Mouse (Mus musculus) lung, embryonic 15.5 days (tissue): ENCODE results near the gene Rrp9. TPM values are rescaled to one million over a fixed set of nuclear protein-coding genes. Genes with fewer than 3 reads are reported as not detected.
A peak's percentile ranks its signal among the peaks of the same experiment; 100 is the strongest.

ENCODE experiments used
- ATAC-seq: fragments of 200-750 bp; cut with Nextera tagmentation; 2 replicates; pipeline ENCODE4 v1.8.0; 2017; ENCODE audit warnings: moderate number of reproducible peaks, borderline replicate concordance; ENCODE audit not compliant: low FRiP score, low TSS enrichment; ENCODE audit errors: extremely low read depth
- H3K27ac ChIP-seq: fragments of 300-500 bp; sonication (generic); 2 replicates; pipeline ENCODE4 v1.5.1; 2015; ENCODE audit warnings: moderate library complexity, mild to moderate bottlenecking, inconsistent platforms
- H3K27me3 ChIP-seq: fragments of 300-500 bp; sonication (generic); 2 replicates; pipeline ENCODE4 v1.6.1; 2015; ENCODE audit warnings: inconsistent platforms
- H3K36me3 ChIP-seq: fragments of 300-500 bp; sonication (generic); 2 replicates; pipeline ENCODE4 v1.6.1; 2015; ENCODE audit warnings: inconsistent platforms
- H3K4me1 ChIP-seq: fragments of 300-500 bp; sonication (generic); 2 replicates; pipeline ENCODE4 v1.6.1; 2015; ENCODE audit warnings: inconsistent platforms
- H3K4me2 ChIP-seq: fragments of 300-500 bp; sonication (generic); 2 replicates; pipeline ENCODE4 v1.6.1; 2015; ENCODE audit warnings: inconsistent platforms, mild to moderate bottlenecking, moderate library complexity
- H3K4me3 ChIP-seq: fragments of 300-500 bp; sonication (generic); 2 replicates; pipeline ENCODE4 v1.5.1; 2015; ENCODE audit warnings: mild to moderate bottlenecking, inconsistent platforms
- H3K9ac ChIP-seq: fragments of 300-500 bp; sonication (generic); 2 replicates; pipeline ENCODE4 v1.6.1; 2015; ENCODE audit warnings: inconsistent platforms
- H3K9me3 ChIP-seq: fragments of 300-500 bp; sonication (generic); 2 replicates; pipeline ENCODE4 v1.6.1; 2016; ENCODE audit warnings: inconsistent platforms
- WGBS: fragments of 180-500 bp; shearing (Covaris S2); methylation state at CpG from one replicate; pipeline ENCODE4 v1.1.7; 2015; 5-methylcytosine and 5-hydroxymethylcytosine counted together
- polyA plus RNA-seq: library from polyadenylated mRNA; unstranded; fragments of >200 nt; fragmentation: Nextera tagmentation; extraction: Ambion mirVana; gene quantifications from 2 replicates; pipeline ENCODE4 v1.2.1, GENCODE M21; 2015

Gene Rrp9
- polyA plus RNA-seq, 1 experiment from 2014 or later, result 48.7 TPM

- no peak for ATAC-seq
- H3K27me3 ChIP-seq, result no peaks in the 10 kb centered on the region
- H3K4me2 ChIP-seq, result peak overlapping the region; percentile 27
- H3K36me3 ChIP-seq, result no peaks in the 10 kb centered on the region
- peaks cover 74% of the 10 kb centered on the region for H3K4me1 ChIP-seq
- H3K27ac ChIP-seq, result peak overlapping the region; percentile 37; the same call in 1 of the 2 replicates
- 0 out of 2 replicates have a peak overlapping the region, but pooled peaks have one; percentile 2 for H3K9ac ChIP-seq
- WGBS, result 5% methylated on average over 9 of the region's 9 CpGs
- H3K4me3 ChIP-seq, result no peak overlapping the region
- no peaks in the 10 kb centered on the region for H3K9me3 ChIP-seq
Measured at GRCm38 (mm10) chr9:106450661-106451060, 25.1 kb upstream of the Rrp9 start.

- ATAC-seq, result no peak
- H3K4me2 ChIP-seq, result no peak overlapping the region
- no peak overlapping the region for H3K9ac ChIP-seq
- WGBS, result 54% methylated on average over 11 of the region's 11 CpGs
- H3K36me3 ChIP-seq, result no peaks in the 10 kb centered on the region
- no peaks in the 10 kb centered on the region for H3K27me3 ChIP-seq
- peaks cover 78% of the 10 kb centered on the region for H3K4me1 ChIP-seq
- H3K9me3 ChIP-seq, result no peaks in the 10 kb centered on the region
- H3K27ac ChIP-seq, result no peak overlapping the region
- no peak overlapping the region for H3K4me3 ChIP-seq
Measured at GRCm38 (mm10) chr9:106451298-106451697, 24.5 kb upstream of the Rrp9 start.

- H3K9me3 ChIP-seq, result no peaks in the 10 kb centered on the region
- H3K4me3 ChIP-seq, result no peak overlapping the region
- no peak overlapping the region for H3K4me2 ChIP-seq
- WGBS, result 46% methylated on average over 2 of the region's 2 CpGs
- peaks cover 79% of the 10 kb centered on the region for H3K4me1 ChIP-seq
- H3K27ac ChIP-seq, result no peak overlapping the region
- no peak overlapping the region for H3K9ac ChIP-seq
- no peaks in the 10 kb centered on the region for H3K36me3 ChIP-seq
- no peak for ATAC-seq
- H3K27me3 ChIP-seq, result no peaks in the 10 kb centered on the region
Measured at GRCm38 (mm10) chr9:106451899-106452298, 23.9 kb upstream of the Rrp9 start.

DNA sequence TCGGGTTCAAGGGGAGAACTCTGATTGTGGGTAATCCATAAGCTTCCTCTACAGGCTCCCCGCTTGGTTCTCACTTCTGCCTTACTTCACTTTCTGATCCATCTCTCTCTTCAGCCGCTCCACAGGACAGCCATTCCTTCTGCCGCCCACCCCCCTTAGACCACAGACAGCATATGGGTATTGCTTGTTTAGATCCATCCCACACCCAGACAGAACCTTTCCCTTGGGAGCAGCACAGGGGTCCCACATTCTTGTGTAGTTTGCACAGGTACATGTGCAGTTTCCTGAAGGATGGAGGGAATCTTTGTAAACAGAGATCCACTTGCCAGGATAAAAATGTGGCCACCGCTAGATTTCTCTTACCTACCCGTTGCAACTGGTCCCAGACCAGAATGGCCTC, 23.4 kb upstream of the Rrp9 start:
- no peak for ATAC-seq
- Histone ChIP-seq H3K4me3 (peak overlapping the region; percentile 74; the same call in 1 of the 2 replicates), H3K27me3 (no peaks in the 10 kb centered on the region), H3K9ac (no peak overlapping the region), H3K27ac (0 out of 2 replicates have a peak overlapping the region, but pooled peaks have one; percentile 88), H3K9me3 (no peaks in the 10 kb centered on the region), H3K4me2 (peak overlapping the region; percentile 94), H3K36me3 (no peaks in the 10 kb centered on the region), H3K4me1 (peaks cover 81% of the 10 kb centered on the region)
- 36% methylated on average over 6 of the region's 6 CpGs for WGBS

GRCm38 (mm10) chr9:106452821-106453220, 22.9 kb upstream of the Rrp9 start:
- Histone ChIP-seq H3K4me1 (peaks cover 83% of the 10 kb centered on the region), H3K27me3 (no peaks in the 10 kb centered on the region), H3K36me3 (no peaks in the 10 kb centered on the region), H3K9ac (peak overlapping the region; percentile 67; the same call in 1 of the 2 replicates), H3K4me3 (peak overlapping the region; percentile 74), H3K4me2 (peak overlapping the region; percentile 94), H3K27ac (peak overlapping the region; percentile 88; the same call in 1 of the 2 replicates), H3K9me3 (no peaks in the 10 kb centered on the region)
- 1% methylated on average over 7 of the region's 7 CpGs for WGBS
- ATAC-seq, result no peak

GRCm38 (mm10) chr9:106453271-106454070, 22.3 kb upstream of the Rrp9 start, which contains the start of gene Pcbp4:
Pcbp4 (plus strand) TSS chr9:106453291.
- H3K9ac ChIP-seq, result peak within 1 kb of the TSS; percentile 69
- under 1% methylated on average over 45 of the region's 74 CpGs for WGBS

GRCm38 (mm10) chr9:106454071-106454761, 21.5 kb upstream of the Rrp9 start:
- H3K9ac ChIP-seq, result peak overlapping the region; percentile 69
- peak overlapping the region; percentile 89 for H3K27ac ChIP-seq
- 0 out of 2 replicates have a peak, but pooled peaks have one; percentile 2 for ATAC-seq
- peak overlapping the region; percentile 74 for H3K4me3 ChIP-seq
- H3K27me3 ChIP-seq, result no peaks in the 10 kb centered on the region
- no peaks in the 10 kb centered on the region for H3K9me3 ChIP-seq
- 0 out of 2 replicates have a peak, but pooled peaks cover 1% of the 10 kb centered on the region for H3K36me3 ChIP-seq
- 2% methylated on average over 14 of the region's 20 CpGs for WGBS
- H3K4me2 ChIP-seq, result peak overlapping the region; percentile 94
- H3K4me1 ChIP-seq, result peaks cover 70% of the 10 kb centered on the region

More at GRCm38 (mm10) chr9:106453271-106454070, 22.3 kb upstream of the Rrp9 start, which contains the start of gene Pcbp4:
- H3K36me3 ChIP-seq, result no peaks in the 10 kb centered on the region
- H3K4me3 ChIP-seq, result peak within 1 kb of the TSS; percentile 74
- H3K27me3 ChIP-seq, result no peaks in the 10 kb centered on the region
- H3K4me2 ChIP-seq, result peak within 1 kb of the TSS; percentile 94
- H3K9me3 ChIP-seq, result no peaks in the 10 kb centered on the region
- peaks cover 77% of the 10 kb centered on the region for H3K4me1 ChIP-seq
- peak; percentile 77 for ATAC-seq
- H3K27ac ChIP-seq, result peak within 1 kb of the TSS; percentile 89

DNA sequence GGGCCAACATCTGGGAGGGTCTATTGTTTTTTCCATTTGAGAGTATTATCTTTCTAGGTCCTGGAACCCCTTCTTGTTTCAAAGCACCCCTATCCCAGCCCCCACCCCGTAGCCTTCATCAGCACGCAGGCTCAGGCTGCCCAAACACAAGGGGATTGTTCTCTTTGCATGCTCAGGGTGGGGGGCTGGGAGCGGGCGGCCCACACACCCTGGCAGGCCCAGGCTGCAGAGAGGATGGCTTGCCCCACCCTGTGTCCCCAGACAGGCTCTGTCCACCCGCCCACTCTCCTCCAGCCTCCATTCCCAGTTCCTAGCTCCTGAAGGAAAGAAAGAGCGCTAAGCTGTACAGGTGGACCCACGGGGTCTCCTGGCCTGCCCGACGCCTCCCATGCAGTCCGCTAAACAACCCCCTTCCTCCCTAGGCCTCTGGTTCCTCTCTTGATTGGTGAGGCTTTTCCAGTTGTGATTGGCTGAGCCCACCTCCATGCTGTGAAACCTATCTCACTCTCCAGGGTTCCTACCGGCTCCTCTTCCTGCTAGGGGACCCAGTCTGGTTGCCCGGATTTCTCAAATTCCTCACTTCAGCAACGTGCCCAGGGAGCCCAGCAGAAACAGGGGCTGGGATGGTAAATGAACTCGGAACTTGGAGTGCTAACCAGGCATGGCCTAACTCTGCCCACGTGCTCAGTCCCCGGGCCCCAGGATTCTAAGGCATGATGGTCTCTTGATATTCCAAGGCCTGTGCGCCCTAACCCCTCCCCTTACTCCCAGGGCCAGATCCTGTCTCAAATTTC, 20.7 kb upstream of the Rrp9 start:
- ATAC-seq, result peak; percentile 3; the same call in 1 of the 2 replicates
- WGBS, result 6% methylated on average over 17 of the region's 17 CpGs
- Histone ChIP-seq H3K4me1 (peaks cover 65% of the 10 kb centered on the region), H3K4me2 (peak overlapping the region; percentile 94), H3K9me3 (no peaks in the 10 kb centered on the region), H3K4me3 (peak overlapping the region; percentile 74), H3K9ac (peak overlapping the region; percentile 69), H3K27me3 (no peaks in the 10 kb centered on the region), H3K36me3 (0 out of 2 replicates have a peak, but pooled peaks cover 5% of the 10 kb centered on the region), H3K27ac (peak overlapping the region; percentile 89)

DNA sequence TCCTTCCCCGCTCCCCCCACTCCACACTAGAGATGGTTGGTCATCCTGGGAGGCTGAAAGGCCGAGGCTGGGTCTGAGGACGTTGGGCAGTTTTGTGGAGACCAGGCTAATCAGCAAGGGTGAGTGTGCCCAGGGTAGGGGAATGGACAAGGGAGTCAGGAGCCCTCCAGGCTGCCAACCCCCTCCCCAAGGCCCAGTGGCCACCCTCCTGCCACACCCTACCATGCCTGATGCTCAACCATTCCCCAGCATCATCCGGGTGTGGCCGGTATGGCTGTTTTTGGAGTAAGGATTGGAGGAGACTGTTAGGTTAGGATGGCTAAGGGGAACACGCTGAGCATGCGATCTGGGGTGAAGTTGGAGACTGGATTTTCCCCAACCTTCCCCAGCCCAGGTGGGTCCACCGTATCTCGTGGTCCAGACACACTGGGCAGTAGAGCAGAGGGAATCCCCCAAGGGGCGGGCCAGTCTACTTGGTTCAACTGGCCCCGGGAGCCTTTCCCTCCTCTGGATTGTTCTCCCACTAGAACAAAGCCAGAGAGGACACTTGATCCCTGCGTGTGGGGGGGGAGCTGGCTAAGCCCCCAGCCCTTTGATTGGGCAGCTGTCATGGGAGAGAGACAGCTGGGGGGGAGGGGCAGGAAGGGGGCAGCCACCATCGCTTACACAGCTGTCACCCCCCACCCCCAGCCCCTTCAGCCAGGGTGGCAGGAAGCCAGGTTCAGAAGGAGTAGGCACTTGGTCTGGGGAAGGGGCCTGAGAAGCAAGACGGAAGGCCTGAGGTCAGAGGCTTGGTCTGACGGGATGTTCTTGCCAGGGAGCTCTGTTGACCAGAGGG, 19.2 kb upstream of the Rrp9 start:
- no peaks in the 10 kb centered on the region for H3K9me3 ChIP-seq
- peak overlapping the region; percentile 94 for H3K4me2 ChIP-seq
- peak overlapping the region; percentile 30; the same call in 1 of the 2 replicates for H3K9ac ChIP-seq
- H3K36me3 ChIP-seq, result peaks cover 11% of the 10 kb centered on the region; the same call in 1 of the 2 replicates
- no peak; the same call in 1 of the 2 replicates for ATAC-seq
- H3K4me1 ChIP-seq, result peaks cover 52% of the 10 kb centered on the region
- WGBS, result 28% methylated on average over 15 of the region's 15 CpGs
- peak overlapping the region; percentile 0; the same call in 1 of the 2 replicates for H3K4me3 ChIP-seq
- H3K27ac ChIP-seq, result peak overlapping the region; percentile 75
- no peaks in the 10 kb centered on the region for H3K27me3 ChIP-seq

GRCm38 (mm10) chr9:106457163-106457559, 18.6 kb upstream of the Rrp9 start:
- no peaks in the 10 kb centered on the region for H3K27me3 ChIP-seq
- H3K36me3 ChIP-seq, result peaks cover 17% of the 10 kb centered on the region
- 44% methylated on average over 9 of the region's 9 CpGs for WGBS
- H3K4me1 ChIP-seq, result peaks cover 50% of the 10 kb centered on the region
- no peak for ATAC-seq
- H3K4me2 ChIP-seq, result peak overlapping the region; percentile 94
- peak overlapping the region; percentile 75 for H3K27ac ChIP-seq
- H3K9me3 ChIP-seq, result no peaks in the 10 kb centered on the region
- no peak overlapping the region for H3K9ac ChIP-seq
- 0 out of 2 replicates have a peak overlapping the region, but pooled peaks have one; percentile 0 for H3K4me3 ChIP-seq
